Mouse (Mus musculus) Muller cell, postnatal 12 days (primary cell): Measurements from ENCODE around the gene Hist1h3h.
A peak's percentile ranks its signal among the peaks of the same experiment; 100 is the strongest.

Source experiments
- DNase-seq: peaks from one replicate; pipeline ENCODE4 v3.0.0-alpha.2; 2015; ENCODE audit errors: inconsistent ontology term

The Hist1h3h gene

GRCm38 (mm10) chr13:21727948-21728572 is 10.6 kb downstream of the Hist1h3h start:
- DNase-seq = no peak

DNA sequence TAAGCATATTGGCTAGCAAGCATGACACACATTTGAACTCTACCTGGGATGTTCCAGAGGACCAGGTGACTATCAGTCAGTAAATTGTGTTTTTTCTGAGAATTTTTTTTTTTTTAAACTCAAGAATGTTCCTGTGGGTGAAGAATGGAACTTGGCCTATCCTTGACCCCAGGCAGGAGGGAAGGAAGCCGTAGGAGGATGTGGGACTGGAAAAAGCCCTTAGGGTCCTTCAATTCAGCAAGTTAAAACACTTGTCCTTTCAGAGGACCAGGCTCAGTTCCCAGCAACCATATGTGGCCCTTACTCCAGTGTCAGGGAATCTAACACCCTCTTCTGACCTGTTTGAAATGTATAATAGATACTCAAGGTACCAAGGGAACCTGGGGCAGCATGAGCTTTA is 12.1 kb downstream of the Hist1h3h start:
- no peak for DNase-seq

DNA sequence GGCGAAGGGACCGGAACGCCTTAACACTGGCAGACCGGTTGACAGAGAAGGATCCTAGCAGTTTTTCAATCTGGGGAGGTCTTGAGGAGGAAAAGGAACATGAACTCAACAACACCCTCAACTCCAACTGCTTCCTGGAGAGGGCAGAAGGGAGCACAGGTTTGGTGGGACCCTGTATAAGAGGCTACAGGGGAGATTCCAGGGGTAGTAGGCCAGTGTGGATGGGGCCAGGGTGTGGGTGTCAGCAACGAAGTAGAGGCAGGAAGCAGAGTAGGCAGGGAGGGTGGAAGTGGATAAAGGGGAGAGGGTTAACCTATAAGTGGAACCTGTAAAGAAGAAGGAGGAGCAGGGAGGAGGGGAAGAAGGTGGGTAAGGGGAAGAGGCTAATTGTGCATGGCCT is 16.0 kb downstream of the Hist1h3h start:
- DNase-seq = no peak

GRCm38 (mm10) chr13:21734010-21734905 is 16.8 kb downstream of the Hist1h3h start:
- DNase-seq = peak; percentile 81

DNA sequence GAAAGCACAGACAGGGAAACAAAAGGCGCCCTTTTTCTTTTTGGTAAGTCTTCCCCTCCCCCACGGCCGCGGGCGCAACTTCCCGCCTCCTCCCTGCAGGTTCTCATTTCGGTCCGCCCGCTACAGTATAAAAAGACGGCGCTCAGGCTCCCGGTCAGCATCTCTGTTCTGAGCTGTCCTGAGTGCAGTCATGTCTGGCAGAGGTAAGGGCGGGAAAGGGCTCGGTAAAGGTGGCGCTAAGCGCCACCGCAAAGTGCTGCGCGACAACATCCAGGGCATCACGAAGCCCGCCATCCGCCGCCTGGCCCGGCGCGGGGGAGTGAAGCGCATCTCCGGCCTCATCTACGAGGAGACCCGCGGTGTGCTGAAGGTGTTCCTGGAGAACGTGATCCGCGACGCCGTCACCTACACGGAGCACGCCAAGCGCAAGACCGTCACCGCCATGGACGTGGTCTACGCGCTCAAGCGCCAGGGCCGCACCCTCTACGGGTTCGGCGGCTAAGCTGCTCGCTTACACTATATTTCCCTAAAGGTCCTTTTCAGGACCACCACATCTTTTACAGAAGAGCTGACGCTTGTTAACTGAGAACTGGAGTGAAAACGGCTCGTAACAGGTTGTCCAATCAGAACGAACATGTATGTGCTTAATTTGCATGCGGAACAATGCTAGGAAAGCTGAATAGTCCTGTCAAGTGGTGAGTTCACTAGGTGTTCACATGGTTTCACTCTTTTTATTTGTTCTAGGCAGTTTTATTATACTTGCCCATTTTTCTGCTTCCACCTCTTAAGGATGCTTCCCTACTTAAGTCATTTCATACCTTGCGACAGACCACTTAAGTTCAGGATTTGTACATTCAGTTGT is 17.7 kb downstream of the Hist1h3h start, which contains the start of gene Hist1h4j:
Hist1h4j (plus strand) TSS at position 159 of the 862 bp plus-strand sequence.
- DNase-seq = peak; percentile 83

DNA sequence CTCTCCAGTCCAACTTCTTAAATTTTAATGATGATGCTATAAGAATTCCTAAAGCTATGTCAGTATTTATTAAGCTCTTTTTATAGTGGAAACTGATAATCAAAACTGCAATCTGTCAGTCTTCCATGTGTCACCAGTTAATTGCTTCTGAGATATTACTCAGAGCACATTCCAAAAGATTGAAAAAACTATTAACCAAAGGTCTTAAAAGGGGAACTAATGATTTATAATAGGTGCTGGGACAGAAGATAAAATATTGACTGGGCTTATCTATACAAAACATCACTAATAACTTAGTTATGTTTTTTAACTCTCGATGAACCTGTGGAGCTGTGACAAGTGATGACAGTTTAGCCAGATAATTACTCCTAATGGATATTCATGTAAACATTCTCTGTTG is 27.5 kb downstream of the Hist1h3h start:
- DNase-seq = no peak

DNA sequence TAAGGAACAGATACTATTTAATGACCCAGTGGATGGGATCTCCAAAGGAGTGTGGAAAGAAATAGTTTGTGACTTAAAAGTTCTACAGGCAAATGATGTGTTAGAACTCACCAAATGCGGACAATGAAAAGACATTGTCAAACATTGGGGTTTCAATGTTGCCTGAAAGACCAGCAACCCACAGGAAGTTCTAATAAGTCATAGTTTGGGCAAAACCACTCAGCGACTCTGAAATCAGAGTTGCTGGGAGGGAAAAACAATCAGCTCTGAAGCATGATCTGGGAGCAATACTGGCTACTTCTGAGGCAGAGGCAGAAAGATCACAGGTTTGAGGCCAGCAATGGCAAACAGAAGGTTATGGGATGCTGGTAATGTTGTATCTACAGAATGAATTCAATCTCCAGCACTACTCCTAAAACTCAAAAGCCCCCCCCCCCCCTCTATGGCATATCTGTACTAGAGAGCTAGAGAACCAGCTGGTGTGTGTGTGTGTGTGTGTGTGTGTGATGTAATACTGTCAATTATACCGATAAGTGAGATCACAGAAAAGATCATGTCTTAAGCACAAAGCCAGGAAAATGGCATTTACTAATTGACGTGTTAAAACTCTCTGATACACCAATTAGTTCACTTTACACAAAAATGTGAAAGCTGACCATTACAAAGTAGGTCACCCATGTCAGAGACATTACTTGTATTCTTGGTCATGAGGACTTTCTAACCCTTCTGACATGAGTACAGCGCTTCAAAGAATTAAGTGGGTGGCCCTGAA is 32.1 kb downstream of the Hist1h3h start:
- peak; percentile 69 for DNase-seq

DNA sequence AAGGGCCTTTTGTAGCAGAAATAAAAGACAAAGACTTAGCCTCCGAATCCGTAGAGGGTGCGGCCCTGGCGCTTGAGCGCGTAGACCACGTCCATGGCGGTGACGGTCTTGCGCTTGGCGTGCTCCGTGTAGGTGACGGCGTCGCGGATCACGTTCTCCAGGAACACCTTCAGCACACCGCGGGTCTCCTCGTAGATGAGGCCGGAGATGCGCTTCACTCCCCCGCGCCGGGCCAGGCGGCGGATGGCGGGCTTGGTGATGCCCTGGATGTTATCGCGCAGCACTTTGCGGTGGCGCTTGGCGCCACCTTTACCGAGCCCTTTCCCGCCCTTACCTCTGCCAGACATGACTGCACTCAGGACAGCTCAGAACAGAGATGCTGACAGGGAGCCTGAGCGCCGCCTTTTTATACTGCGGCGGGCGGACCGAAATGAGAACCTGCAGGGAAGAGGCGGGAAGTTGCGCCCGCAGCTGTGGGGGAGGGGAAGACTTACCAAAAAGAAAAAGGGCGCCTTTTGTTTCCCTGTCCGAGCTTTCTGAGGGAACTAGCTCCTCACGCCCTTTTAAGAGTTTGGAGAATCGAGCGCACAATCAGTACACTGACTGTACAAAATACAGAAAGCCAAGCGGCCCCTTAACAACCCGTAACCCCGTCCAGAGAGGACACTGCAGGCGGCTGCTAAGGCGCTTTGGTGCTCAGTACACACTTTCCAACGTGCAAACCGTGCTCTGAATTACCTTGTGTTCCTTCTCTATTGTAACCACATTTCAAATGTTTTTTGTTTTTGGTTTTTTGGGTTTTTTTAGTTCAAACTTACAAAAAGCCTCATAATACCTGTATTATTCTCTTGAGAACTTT is 32.9 kb downstream of the Hist1h3h start, which contains the start of gene Hist1h4k:
Hist1h4k (minus strand) TSS at position 347 of the 859 bp plus-strand sequence.
- peak; percentile 81 for DNase-seq

DNA sequence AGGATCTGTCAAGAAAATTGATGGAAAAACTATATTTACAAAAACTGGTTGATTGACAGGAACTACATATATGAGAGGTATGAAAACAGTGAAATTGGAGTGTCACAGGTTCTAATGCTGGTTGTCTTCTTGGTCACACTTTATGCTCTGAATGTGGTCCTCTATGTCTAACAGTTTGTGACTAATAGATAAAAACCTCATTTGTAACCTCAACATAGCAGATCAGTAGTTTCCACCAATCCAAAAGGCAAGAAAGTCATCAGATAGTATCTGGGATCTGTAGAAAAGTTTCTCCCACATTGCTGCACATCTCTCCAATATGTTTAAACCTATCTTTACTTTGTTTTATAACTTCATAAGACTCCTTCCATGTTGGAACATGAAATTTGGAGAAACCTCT is 34.0 kb downstream of the Hist1h3h start:
- DNase-seq = peak; percentile 3

DNA sequence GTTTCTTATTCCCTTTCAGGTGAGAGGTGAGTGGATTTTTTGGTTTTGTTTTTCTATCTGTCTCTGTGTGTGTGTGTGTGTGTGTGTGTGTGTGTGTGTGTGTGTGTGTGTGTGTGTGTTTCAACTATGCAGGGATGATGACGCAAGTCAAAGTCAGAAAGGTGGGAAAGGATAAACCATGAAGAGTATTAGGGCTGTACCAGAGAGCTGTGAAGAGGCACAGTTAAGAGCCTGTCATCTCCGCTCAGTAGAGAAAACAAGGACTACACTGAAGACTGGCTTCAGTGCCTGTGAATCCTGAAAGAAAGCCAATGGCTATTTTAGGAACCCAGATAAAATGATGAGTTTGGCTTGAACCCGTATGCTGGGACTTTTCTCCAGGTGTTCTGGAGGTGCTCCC is 34.4 kb downstream of the Hist1h3h start:
- no peak for DNase-seq

DNA sequence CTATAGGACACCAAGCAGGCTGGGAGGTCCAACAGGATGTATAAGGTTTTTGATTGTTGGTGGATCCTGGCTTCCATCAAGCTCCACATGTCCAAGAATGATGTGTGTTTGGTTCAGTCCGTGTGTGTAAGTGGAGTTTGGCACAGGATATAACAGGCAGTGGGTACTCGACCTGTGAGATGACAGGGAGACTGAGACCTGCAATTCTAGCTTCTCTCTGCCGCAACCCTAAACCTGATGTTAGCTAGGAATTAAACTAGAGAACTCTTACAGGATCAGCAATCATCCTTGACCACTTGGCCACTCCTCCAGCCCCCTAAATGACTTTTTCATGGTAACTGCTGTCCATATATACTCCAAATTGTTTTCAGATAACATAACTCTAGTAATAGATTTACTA is 34.9 kb downstream of the Hist1h3h start:
- DNase-seq = no peak

GRCm38 (mm10) chr13:21753051-21753523 is 35.6 kb downstream of the Hist1h3h start:
- peak; percentile 39 for DNase-seq

DNA sequence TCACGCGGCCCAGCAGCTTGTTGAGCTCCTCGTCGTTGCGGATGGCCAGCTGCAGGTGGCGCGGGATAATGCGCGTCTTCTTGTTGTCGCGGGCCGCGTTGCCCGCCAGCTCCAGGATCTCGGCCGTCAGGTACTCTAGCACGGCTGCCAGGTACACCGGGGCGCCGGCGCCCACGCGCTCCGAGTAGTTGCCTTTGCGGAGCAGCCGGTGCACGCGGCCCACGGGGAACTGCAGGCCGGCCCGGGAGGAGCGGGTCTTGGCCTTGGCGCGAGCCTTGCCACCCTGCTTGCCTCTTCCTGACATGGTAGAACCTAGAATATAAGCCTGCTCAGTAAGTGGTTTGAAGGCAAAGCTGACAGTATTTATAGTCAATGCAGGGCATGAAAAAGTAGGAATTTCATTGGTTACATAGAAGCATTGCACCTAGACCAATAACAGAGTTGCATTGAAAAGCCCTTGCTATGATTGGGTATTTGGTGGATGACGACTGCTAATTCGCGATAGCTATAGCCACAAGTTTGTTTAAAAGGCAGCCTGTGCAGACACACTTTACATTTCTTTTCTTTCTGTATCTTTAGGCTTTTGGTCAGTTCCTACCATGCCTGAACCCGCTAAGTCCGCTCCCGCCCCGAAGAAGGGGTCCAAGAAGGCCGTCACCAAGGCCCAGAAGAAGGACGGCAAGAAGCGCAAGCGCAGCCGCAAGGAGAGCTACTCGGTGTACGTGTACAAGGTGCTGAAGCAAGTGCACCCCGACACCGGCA is 36.2 kb downstream of the Hist1h3h start, which contains the start of the genes Hist1h2ak and Hist1h2bn:
Hist1h2ak (minus strand) TSS at position 304 of the 762 bp plus-strand sequence.
Hist1h2bn (plus strand) TSS at position 600 of the 762 bp plus-strand sequence.
- peak; percentile 94 for DNase-seq

GRCm38 (mm10) chr13:21754294-21755001 is 37.0 kb downstream of the Hist1h3h start:
- peak; percentile 67 for DNase-seq

DNA sequence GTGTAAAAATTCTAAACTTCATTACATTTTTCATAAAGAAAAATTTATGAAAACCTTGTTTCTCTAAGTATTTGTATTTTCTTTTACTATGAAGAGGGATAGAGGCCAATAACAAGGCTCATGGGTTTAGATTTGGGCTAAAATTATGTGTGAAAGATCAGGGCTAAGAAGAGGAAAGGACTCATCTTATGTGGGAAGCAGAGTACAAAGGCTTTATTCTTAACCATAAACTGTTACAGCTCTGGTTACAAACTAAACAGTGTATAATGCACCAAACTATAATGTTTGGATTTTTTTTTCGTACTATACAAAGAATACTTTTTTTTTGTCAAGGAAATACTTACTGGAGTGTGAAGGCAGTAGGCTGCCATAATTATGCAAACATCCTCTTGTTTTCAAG is 38.2 kb downstream of the Hist1h3h start:
- DNase-seq = no peak
